Mouse (Mus musculus) ES-Bruce4 (cell line): ENCODE results near the gene Dspp. TPM values are rescaled to one million over a fixed set of nuclear protein-coding genes. Genes with fewer than 3 reads are reported as not detected.

ENCODE experiments used
- H3K27ac ChIP-seq: 2 replicates; pipeline ENCODE4 v1.5.1; 2012; ENCODE audit warnings: low read length, inconsistent platforms; ENCODE audit not compliant: insufficient read depth
- H3K27me3 ChIP-seq: 2 replicates; pipeline ENCODE4 v1.6.1; 2012; ENCODE audit warnings: mild to moderate bottlenecking, low read length, inconsistent platforms; ENCODE audit not compliant: control insufficient read depth, poor library complexity, insufficient read depth, severe bottlenecking
- H3K36me3 ChIP-seq: 2 replicates; pipeline ENCODE4 v1.6.1; 2012; ENCODE audit warnings: inconsistent platforms, mild to moderate bottlenecking, low read length, moderate library complexity; ENCODE audit not compliant: control insufficient read depth, poor library complexity, insufficient read depth, severe bottlenecking
- H3K4me1 ChIP-seq: one replicate; pipeline ENCODE4 v1.8.1; 2011; ENCODE audit warnings: low read length; ENCODE audit not compliant: control insufficient read depth, insufficient read depth
- H3K4me3 ChIP-seq: 2 replicates; pipeline ENCODE4 v1.5.1; 2011; ENCODE audit warnings: low read depth, mild to moderate bottlenecking, low read length
- H3K9ac ChIP-seq: 2 replicates; pipeline ENCODE4 v1.6.1; 2012; ENCODE audit warnings: low read depth, mild to moderate bottlenecking, inconsistent platforms; ENCODE audit not compliant: poor library complexity, severe bottlenecking
- H3K9me3 ChIP-seq: replicated peaks from 2 replicates; pipeline ENCODE4 v1.6.1; 2012; ENCODE audit warnings: mild to moderate bottlenecking, low read length, inconsistent platforms; ENCODE audit not compliant: control insufficient read depth, poor library complexity, insufficient read depth, severe bottlenecking
- CTCF ChIP-seq: IDR thresholded peaks from one replicate; pipeline ENCODE4 v1.8.1; 2011; ENCODE audit warnings: low read depth, low read length
- EP300 ChIP-seq: IDR thresholded peaks from 2 replicates; pipeline ENCODE4 v1.6.1; 2011; ENCODE audit warnings: low read depth, low read length; ENCODE audit not compliant: insufficient read depth
- POLR2A ChIP-seq: IDR thresholded peaks from one replicate; pipeline ENCODE4 v1.8.1; 2011; ENCODE audit warnings: low read length; ENCODE audit not compliant: insufficient read depth
- polyA plus RNA-seq: library from polyadenylated mRNA; stranded (reverse); fragments of >200 nt; gene quantifications from 2 replicates; pipeline ENCODE4 v1.2.4, GENCODE M21; 2011; ENCODE audit warnings: low read depth; ENCODE audit not compliant: missing spikeins, insufficient read depth, insufficient read length

The Dspp gene
- polyA plus RNA-seq, 1 experiment: not detected

GRCm38 (mm10) chr5:104183743-104184142 lies 13.2 kb downstream of the Dspp start:
- H3K4me1 ChIP-seq: no peaks in the 10 kb centered on the region
- no peaks in the 10 kb centered on the region for H3K27me3 ChIP-seq
- TF ChIP-seq CTCF: no peak
- no peak for TF ChIP-seq POLR2A
- no peak for TF ChIP-seq EP300
- no peak overlapping the region for H3K9ac ChIP-seq
- no peak overlapping the region for H3K4me3 ChIP-seq
- peaks cover 22% of the 10 kb centered on the region for H3K9me3 ChIP-seq
- no peak overlapping the region for H3K27ac ChIP-seq
- no peaks in the 10 kb centered on the region for H3K36me3 ChIP-seq

DNA sequence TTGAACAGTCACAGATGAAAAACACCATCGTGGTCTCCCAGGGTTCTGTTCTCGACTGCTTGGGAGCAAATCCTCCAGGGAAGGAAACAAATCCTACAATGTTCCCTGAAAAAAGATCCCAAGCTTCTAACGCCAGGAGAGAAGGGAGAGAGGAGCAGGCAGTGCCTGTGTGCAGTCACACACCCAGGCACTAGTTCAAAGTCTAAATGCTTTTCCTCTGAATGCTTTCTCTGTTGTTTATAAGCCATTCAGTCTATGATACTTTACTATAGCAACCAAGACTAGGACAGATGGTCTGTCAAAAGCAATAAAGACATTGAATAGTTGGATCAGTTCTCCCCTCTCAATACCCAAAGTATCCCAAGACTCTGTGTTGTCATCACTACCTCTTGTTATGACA lies 16.8 kb downstream of the Dspp start:
- Histone ChIP-seq H3K9ac (no peak overlapping the region), H3K27me3 (no peaks in the 10 kb centered on the region), H3K36me3 (no peaks in the 10 kb centered on the region), H3K9me3 (peaks cover 28% of the 10 kb centered on the region), H3K27ac (no peak overlapping the region), H3K4me1 (no peaks in the 10 kb centered on the region), H3K4me3 (no peak overlapping the region)
- TF ChIP-seq CTCF: no peak

- Histone ChIP-seq H3K27me3 (no peaks in the 10 kb centered on the region), H3K4me1 (no peaks in the 10 kb centered on the region)
- TF ChIP-seq EP300: no peak
- no peak for TF ChIP-seq POLR2A
- TF ChIP-seq CTCF: no peak
Observed at GRCm38 (mm10) chr5:104195086-104195485, 24.6 kb downstream of the Dspp start.

DNA sequence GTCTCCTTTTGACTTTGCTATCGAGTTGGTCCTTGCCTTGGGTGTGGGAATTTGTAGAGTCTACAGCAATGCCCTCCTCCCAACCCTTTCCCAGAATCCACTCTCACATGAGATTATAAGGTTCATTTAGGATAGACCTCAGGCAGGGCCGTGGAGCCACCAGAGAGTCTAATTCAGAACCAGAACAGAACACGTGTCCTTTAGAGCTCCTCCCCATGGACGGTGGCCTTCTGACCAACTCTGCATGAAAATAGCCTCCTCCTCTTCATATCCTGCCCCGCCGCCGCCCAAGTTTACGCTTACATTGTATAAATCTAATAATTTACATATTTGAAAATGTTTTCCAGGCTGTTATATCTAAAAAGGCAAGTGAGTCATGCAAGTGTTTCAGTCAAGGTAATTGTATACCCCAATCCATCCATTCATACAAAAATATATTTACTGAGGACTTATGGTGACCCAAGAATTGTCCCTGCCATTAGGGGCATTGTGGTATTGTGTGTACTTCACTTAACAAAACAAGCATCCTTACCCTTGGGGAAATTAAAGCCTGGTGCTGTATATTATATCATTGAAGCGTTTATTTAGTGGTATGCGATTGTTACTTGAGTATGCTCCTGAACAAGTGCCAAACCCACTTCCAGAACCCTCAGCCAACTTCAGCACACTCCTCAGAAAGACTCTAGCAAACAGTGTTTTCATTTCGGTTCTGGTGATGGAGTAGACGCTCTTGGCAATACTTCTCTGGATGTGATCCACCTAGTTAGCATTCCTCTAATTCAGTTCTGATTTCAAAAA lies 30.8 kb downstream of the Dspp start:
- Histone ChIP-seq H3K27ac (no peak overlapping the region), H3K4me1 (no peaks in the 10 kb centered on the region), H3K27me3 (no peaks in the 10 kb centered on the region), H3K9ac (no peak overlapping the region), H3K9me3 (no peaks in the 10 kb centered on the region), H3K36me3 (no peaks in the 10 kb centered on the region), H3K4me3 (no peak overlapping the region)
- TF ChIP-seq EP300 (no peak), CTCF (no peak), POLR2A (no peak)

More at GRCm38 (mm10) chr5:104195086-104195485, 24.6 kb downstream of the Dspp start:
- Histone ChIP-seq H3K36me3 (no peaks in the 10 kb centered on the region), H3K4me3 (no peak overlapping the region), H3K9me3 (peaks cover 23% of the 10 kb centered on the region), H3K27ac (no peak overlapping the region), H3K9ac (no peak overlapping the region)

GRCm38 (mm10) chr5:104202351-104202750 lies 31.8 kb downstream of the Dspp start, which contains the start of gene Dmp1:
TSS of gene Dmp1 (plus strand) at chr5:104202613.
- Histone ChIP-seq H3K27me3 (no peaks in the 10 kb centered on the region), H3K4me1 (no peaks in the 10 kb centered on the region), H3K27ac (no peak within 1 kb of the TSS), H3K9ac (no peak within 1 kb of the TSS), H3K9me3 (no peaks in the 10 kb centered on the region), H3K36me3 (no peaks in the 10 kb centered on the region), H3K4me3 (no peak within 1 kb of the TSS)
- TF ChIP-seq EP300: no peak
- no peak for TF ChIP-seq POLR2A
- no peak for TF ChIP-seq CTCF

GRCm38 (mm10) chr5:104212531-104212930 lies 42.0 kb downstream of the Dspp start:
- no peak overlapping the region for H3K27ac ChIP-seq
- no peaks in the 10 kb centered on the region for H3K4me1 ChIP-seq
- TF ChIP-seq EP300: no peak
- TF ChIP-seq POLR2A: no peak
- no peak for TF ChIP-seq CTCF

More at GRCm38 (mm10) chr5:104212531-104212930, 42.0 kb downstream of the Dspp start:
- Histone ChIP-seq H3K4me3 (no peak overlapping the region), H3K27me3 (no peaks in the 10 kb centered on the region), H3K36me3 (no peaks in the 10 kb centered on the region), H3K9ac (no peak overlapping the region), H3K9me3 (no peaks in the 10 kb centered on the region)
